ENCODE assay signal across 8 mouse cellular contexts in genomic region chr10:81376561-81377361, GRCm38 (mm10). TPM values are rescaled to one million over a fixed set of nuclear protein-coding genes. Genes with fewer than 3 reads are reported as not detected.
DNase-seq lines count a peak whose midpoint lies in the region; ATAC-seq and TF ChIP-seq lines count a peak whose summit lies in the region.

No protein-coding gene starts in this region.

- H3K4me2 ChIP-seq in heart, embryonic 12.5 days = peak overlapping the region; percentile 85
- peak overlapping the region; percentile 88 for H3K4me2 ChIP-seq in forebrain, embryonic 11.5 days (ENCODE audit: low read depth, low read length, severe bottlenecking)
- H3K4me2 ChIP-seq in liver, embryonic 14.5 days (ENCODE audit: low read depth) = peak overlapping the region; percentile 97

- 38% methylated on average over 6 of the region's 6 CpGs for WGBS in heart, embryonic 12.5 days
- 43% methylated on average over 6 of the region's 6 CpGs for WGBS in forebrain, embryonic 11.5 days
- WGBS in liver, embryonic 14.5 days (ENCODE audit: insufficient replicate concordance) = 31% methylated on average over 6 of the region's 6 CpGs

- no peak for TF ChIP-seq CTCF in E14TG2a.4 (conservative IDR thresholded peaks at IDR 0.05; ENCODE audit: low read length)
- peak; percentile 30; the same call in 1 of the 2 replicates for TF ChIP-seq CTCF in liver, embryonic 14.5 days (IDR thresholded peaks at IDR 0.05; ENCODE audit: low read depth)

- H3K4me1 ChIP-seq in heart, embryonic 12.5 days (replicated peaks) = peaks cover 29% of the 10 kb centered on the region
- peaks cover 85% of the 10 kb centered on the region for H3K4me1 ChIP-seq in E14TG2a.4 (replicated peaks; ENCODE audit: low read depth, low read length)
- H3K4me1 ChIP-seq in forebrain, embryonic 11.5 days (replicated peaks; ENCODE audit: control insufficient read depth, insufficient read depth, low read length) = peaks cover 17% of the 10 kb centered on the region
- H3K4me1 ChIP-seq in liver, embryonic 14.5 days (replicated peaks; ENCODE audit: control insufficient read depth in 2 of 2, insufficient read depth in 2 of 2, low read length in 1 of 2) = peaks cover 42 to 47% of the 10 kb centered on the region in 2 experiments

- H3K9me3 ChIP-seq in heart, embryonic 12.5 days (replicated peaks) = no peaks in the 10 kb centered on the region
- no peaks in the 10 kb centered on the region for H3K9me3 ChIP-seq in E14TG2a.4 (ENCODE audit: low read length)
- H3K9me3 ChIP-seq in forebrain, embryonic 11.5 days (ENCODE audit: control insufficient read depth, low read length) = no peaks in the 10 kb centered on the region
- no peaks in the 10 kb centered on the region for H3K9me3 ChIP-seq in liver, embryonic 14.5 days (ENCODE audit: control insufficient read depth, low read length)

- H3K4me3 ChIP-seq in heart, embryonic 12.5 days = peak overlapping the region; percentile 94
- peak overlapping the region; percentile 96 for H3K4me3 ChIP-seq in E14TG2a.4 (replicated peaks; ENCODE audit: low read length)
- peak overlapping the region; percentile 89 for H3K4me3 ChIP-seq in forebrain, embryonic 11.5 days (ENCODE audit: low read depth, low read length)
- peak overlapping the region; percentile 78 to 96 for H3K4me3 ChIP-seq in liver, embryonic 14.5 days (ENCODE audit: insufficient read depth in 1 of 2, low read depth in 2 of 2, low read length in 2 of 2)

- no peak for ATAC-seq in heart, embryonic 12.5 days (ENCODE audit: insufficient number of reproducible peaks, low FRiP score)
- no peak for ATAC-seq in forebrain, embryonic 11.5 days (replicated peaks; ENCODE audit: low FRiP score)
- ATAC-seq in liver, embryonic 14.5 days (ENCODE audit: insufficient read depth) = no peak

- DNase-seq in heart, postnatal 4 days = no peak
- DNase-seq in forebrain, embryonic 11.5 days (ENCODE audit: low spot score) = no peak
- DNase-seq in liver, embryonic 14.5 days (ENCODE audit: low read depth in 3 of 3, low spot score in 3 of 3) = no peak
- DNase-seq in adrenal gland, adult 18-20 months (ENCODE audit: low spot score in 2 of 2) = no peak
- no peak for DNase-seq in cerebellum, postnatal 4 days (ENCODE audit: low spot score in 2 of 2)
- no peak for DNase-seq in cerebellum, postnatal 14 days

- peak overlapping the region; percentile 97 for H3K9ac ChIP-seq in heart, embryonic 12.5 days
- peak overlapping the region; percentile 94 for H3K9ac ChIP-seq in forebrain, embryonic 11.5 days (ENCODE audit: low read length)
- peak overlapping the region; percentile 99 for H3K9ac ChIP-seq in liver, embryonic 14.5 days (replicated peaks)

- peak overlapping the region; percentile 75; the same call in 1 of the 2 replicates for H3K27ac ChIP-seq in heart, embryonic 12.5 days (ENCODE audit: poor library complexity, severe bottlenecking)
- peak overlapping the region; percentile 6; the same call in 1 of the 2 replicates for H3K27ac ChIP-seq in forebrain, embryonic 11.5 days (ENCODE audit: low read depth, low read length)
- H3K27ac ChIP-seq in liver, embryonic 14.5 days = peak overlapping the region; percentile 94

- TF ChIP-seq EP300 in liver, embryonic 14.5 days (IDR thresholded peaks at IDR 0.05; ENCODE audit: low read depth) = no peak

- H3K27me3 ChIP-seq in heart, embryonic 12.5 days (replicated peaks) = no peaks in the 10 kb centered on the region
- no peaks in the 10 kb centered on the region for H3K27me3 ChIP-seq in E14TG2a.4 (ENCODE audit: insufficient read depth, low read length)
- H3K27me3 ChIP-seq in forebrain, embryonic 11.5 days (ENCODE audit: control insufficient read depth, insufficient read depth, low read length) = no peaks in the 10 kb centered on the region
- no peaks in the 10 kb centered on the region for H3K27me3 ChIP-seq in liver, embryonic 14.5 days (ENCODE audit: control insufficient read depth, insufficient read depth, low read length)

- peaks cover 43% of the 10 kb centered on the region for H3K36me3 ChIP-seq in heart, embryonic 12.5 days
- H3K36me3 ChIP-seq in E14TG2a.4 (ENCODE audit: insufficient read depth, low read length) = peaks cover 58% of the 10 kb centered on the region
- H3K36me3 ChIP-seq in forebrain, embryonic 11.5 days (ENCODE audit: control insufficient read depth, insufficient read depth, low read length) = peaks cover 9% of the 10 kb centered on the region; the same call in 1 of the 2 replicates
- peaks cover 50% of the 10 kb centered on the region for H3K36me3 ChIP-seq in liver, embryonic 14.5 days (replicated peaks; ENCODE audit: control insufficient read depth, insufficient read depth, low read depth)

RNA-seq across cellular contexts. Expression of gene Fzr1, which starts 1.6 kb away (rescaled TPM):
- 96.4 and 99.5 TPM in 2 replicates for polyA plus RNA-seq in heart, embryonic 12.5 days (2016; fragmentation: Nextera tagmentation; extraction: Ambion mirVana)
- total RNA-seq in heart, postnatal 4 days (2021) = 10 to 100 TPM; 55.4 to 56.8 TPM
- 132 and 144 TPM in 2 replicates for polyA plus RNA-seq in forebrain, embryonic 11.5 days (2014; fragmentation: Nextera tagmentation; extraction: Ambion mirVana)
- polyA plus RNA-seq in liver, embryonic 14.5 days (2012; rRNA removed) = 73.1 and 86.2 TPM in 2 replicates
- 80.5 and 85.2 TPM in 2 replicates for polyA plus RNA-seq in liver, embryonic 14.5 days (2014; fragmentation: Nextera tagmentation; extraction: Ambion mirVana)
- total RNA-seq in adrenal gland, adult 18-20 months (2021) = 10 to 100 TPM; 35.1 to 35.2 TPM

RNA-seq across cellular contexts. Expression of gene Dohh, which starts 7.5 kb away (rescaled TPM):
- 66.7 and 66.9 TPM in 2 replicates for polyA plus RNA-seq in heart, embryonic 12.5 days (2016; fragmentation: Nextera tagmentation; extraction: Ambion mirVana)
- total RNA-seq in heart, postnatal 4 days (2021) = 10 to 100 TPM; 52.9 to 55.9 TPM
- polyA plus RNA-seq in forebrain, embryonic 11.5 days (2014; fragmentation: Nextera tagmentation; extraction: Ambion mirVana) = 61.0 and 66.3 TPM in 2 replicates
- polyA plus RNA-seq in liver, embryonic 14.5 days (2012; rRNA removed) = 29.8 and 32.2 TPM in 2 replicates
- 35.0 and 39.7 TPM in 2 replicates for polyA plus RNA-seq in liver, embryonic 14.5 days (2014; fragmentation: Nextera tagmentation; extraction: Ambion mirVana)
- 10 to 100 TPM; 49.1 to 50.5 TPM for total RNA-seq in adrenal gland, adult 18-20 months (2021)

RNA-seq across cellular contexts. Expression of gene Gm48551, which starts 7.5 kb away (rescaled TPM):
- 1.9 and 2.2 TPM in 2 replicates for polyA plus RNA-seq in heart, embryonic 12.5 days (2016; fragmentation: Nextera tagmentation; extraction: Ambion mirVana)
- under 1 TPM; 0.55 to 0.70 TPM for total RNA-seq in heart, postnatal 4 days (2021)
- 3.0 and 3.5 TPM in 2 replicates for polyA plus RNA-seq in forebrain, embryonic 11.5 days (2014; fragmentation: Nextera tagmentation; extraction: Ambion mirVana)
- polyA plus RNA-seq in liver, embryonic 14.5 days (2012; rRNA removed) = 1.0 and 1.7 TPM in 2 replicates
- polyA plus RNA-seq in liver, embryonic 14.5 days (2014; fragmentation: Nextera tagmentation; extraction: Ambion mirVana) = 0.37 and 0.47 TPM in 2 replicates
- 1 to 10 TPM; 1.5 to 1.9 TPM for total RNA-seq in adrenal gland, adult 18-20 months (2021)

RNA-seq across cellular contexts. Expression of gene 4930404N11Rik, which starts 11.1 kb away (rescaled TPM):
- polyA plus RNA-seq in heart, embryonic 12.5 days (2016; fragmentation: Nextera tagmentation; extraction: Ambion mirVana) = 0.82 and 0.91 TPM in 2 replicates
- 1 to 10 TPM in 1 of 2 experiments, under 1 TPM in 1; 0.63 to 2.0 TPM for total RNA-seq in heart, postnatal 4 days (2021)
- polyA plus RNA-seq in forebrain, embryonic 11.5 days (2014; fragmentation: Nextera tagmentation; extraction: Ambion mirVana) = 0.15 and 0.40 TPM in 2 replicates
- polyA plus RNA-seq in liver, embryonic 14.5 days (2012; rRNA removed) = 0.55 and 0.78 TPM in 2 replicates
- polyA plus RNA-seq in liver, embryonic 14.5 days (2014; fragmentation: Nextera tagmentation; extraction: Ambion mirVana) = 0.44 and 0.60 TPM in 2 replicates
- 1 to 10 TPM; 1.3 to 4.5 TPM for total RNA-seq in adrenal gland, adult 18-20 months (2021)

RNA-seq across cellular contexts. Expression of gene Gm48552, which starts 12.0 kb away (rescaled TPM):
- polyA plus RNA-seq in heart, embryonic 12.5 days (2016; fragmentation: Nextera tagmentation; extraction: Ambion mirVana) = 1.2 and 1.8 TPM in 2 replicates
- total RNA-seq in heart, postnatal 4 days (2021) = under 1 TPM; 0.72 to 0.98 TPM
- 1.1 and 3.0 TPM in 2 replicates for polyA plus RNA-seq in forebrain, embryonic 11.5 days (2014; fragmentation: Nextera tagmentation; extraction: Ambion mirVana)
- polyA plus RNA-seq in liver, embryonic 14.5 days (2012; rRNA removed) = 0.78 and 0.90 TPM in 2 replicates
- 0.21 and 0.36 TPM in 2 replicates for polyA plus RNA-seq in liver, embryonic 14.5 days (2014; fragmentation: Nextera tagmentation; extraction: Ambion mirVana)
- total RNA-seq in adrenal gland, adult 18-20 months (2021) = 1 to 10 TPM; 1.4 to 2.6 TPM

Comparison
In these comparisons a context has a peak if more than half of its experiments do, and no peak if none do; other contexts are left out.
1. H3K27ac ChIP-seq: peak in every context shown above with its lines; median percentile 94 in liver, embryonic 14.5 days; 75 in heart, embryonic 12.5 days; 6 in forebrain, embryonic 11.5 days.